Mouse (Mus musculus): ENCODE results near the gene Dedd. TPM values are rescaled to one million over a fixed set of nuclear protein-coding genes. Genes with fewer than 3 reads are reported as not detected.

Gene Dedd
- total and polyA plus RNA-seq, 2 experiments: 14.7 to 28.3 TPM

- no peak for TF ChIP-seq CTCF (IDR thresholded peaks at IDR 0.05; ENCODE audit: low read depth, low read length)
- TF ChIP-seq POLR2A (IDR thresholded peaks at IDR 0.05; ENCODE audit: extremely low read depth, insufficient read depth, low read length): no peak
- WGBS: under 1% methylated on average over 14 of the region's 14 CpGs
- H3K4me3 ChIP-seq (ENCODE audit: insufficient read depth, low read depth, low read length): peak overlapping the region; percentile 89
- H3K27ac ChIP-seq (replicated peaks; ENCODE audit: insufficient read depth, low read depth, low read length): peak overlapping the region; percentile 67
- H3K4me1 ChIP-seq (ENCODE audit: control insufficient read depth, insufficient read depth, low read length): peaks cover 33% of the 10 kb centered on the region
- peak overlapping the region; percentile 91 for H3K9ac ChIP-seq (ENCODE audit: low read depth, low read length)
- DNase-seq (ENCODE audit: extremely low read depth, low read depth, low spot score): no peak
- peaks cover 9% of the 10 kb centered on the region; the same call in 1 of the 2 replicates for H3K36me3 ChIP-seq (ENCODE audit: control insufficient read depth, insufficient read depth, low read length)
- peaks cover 30% of the 10 kb centered on the region; the same call in 1 of the 2 replicates for H3K79me2 ChIP-seq (ENCODE audit: control insufficient read depth, insufficient read depth, low read length)
- no peaks in the 10 kb centered on the region for H3K27me3 ChIP-seq (ENCODE audit: control insufficient read depth, insufficient read depth, low read length)
Observed at GRCm38 (mm10) chr1:171346095-171346450, 17.1 kb downstream of the Dedd start.

GRCm38 (mm10) chr1:171348665-171349064 lies 19.7 kb downstream of the Dedd start:
- H3K79me2 ChIP-seq (ENCODE audit: control insufficient read depth, insufficient read depth, low read length): peaks cover 39% of the 10 kb centered on the region; the same call in 1 of the 2 replicates
- H3K4me3 ChIP-seq (ENCODE audit: insufficient read depth, low read depth, low read length): no peak overlapping the region
- H3K36me3 ChIP-seq (ENCODE audit: control insufficient read depth, insufficient read depth, low read length): no peaks in the 10 kb centered on the region
- peaks cover 20% of the 10 kb centered on the region for H3K4me1 ChIP-seq (ENCODE audit: control insufficient read depth, insufficient read depth, low read length)
- no peak overlapping the region for H3K27ac ChIP-seq (replicated peaks; ENCODE audit: insufficient read depth, low read depth, low read length)
- peak; percentile 50 for DNase-seq (ENCODE audit: extremely low read depth, low read depth, low spot score)
- 47% methylated on average over 3 of the region's 3 CpGs for WGBS
- H3K9ac ChIP-seq (ENCODE audit: low read depth, low read length): no peak overlapping the region
- no peak for TF ChIP-seq POLR2A (IDR thresholded peaks at IDR 0.05; ENCODE audit: extremely low read depth, insufficient read depth, low read length)
- no peak for TF ChIP-seq CTCF (IDR thresholded peaks at IDR 0.05; ENCODE audit: low read depth, low read length)
- no peaks in the 10 kb centered on the region for H3K27me3 ChIP-seq (ENCODE audit: control insufficient read depth, insufficient read depth, low read length)

- 62% methylated on average over 2 of the region's 2 CpGs for WGBS
- Histone ChIP-seq H3K36me3 (ENCODE audit: control insufficient read depth, insufficient read depth, low read length) (no peaks in the 10 kb centered on the region; the same call in 1 of the 2 replicates), H3K4me1 (ENCODE audit: control insufficient read depth, insufficient read depth, low read length) (peaks cover 17% of the 10 kb centered on the region), H3K27me3 (ENCODE audit: control insufficient read depth, insufficient read depth, low read length) (no peaks in the 10 kb centered on the region), H3K27ac (replicated peaks; ENCODE audit: insufficient read depth, low read depth, low read length) (no peak overlapping the region), H3K4me3 (ENCODE audit: insufficient read depth, low read depth, low read length) (no peak overlapping the region), H3K9ac (ENCODE audit: low read depth, low read length) (no peak overlapping the region), H3K79me2 (ENCODE audit: control insufficient read depth, insufficient read depth, low read length) (peaks cover 40% of the 10 kb centered on the region; the same call in 1 of the 2 replicates)
- no peak for DNase-seq (ENCODE audit: extremely low read depth, low read depth, low spot score)
- no peak for TF ChIP-seq POLR2A (IDR thresholded peaks at IDR 0.05; ENCODE audit: extremely low read depth, insufficient read depth, low read length)
- TF ChIP-seq CTCF (IDR thresholded peaks at IDR 0.05; ENCODE audit: low read depth, low read length): no peak
Observed at GRCm38 (mm10) chr1:171349210-171349609, 20.3 kb downstream of the Dedd start.

GRCm38 (mm10) chr1:171355812-171356340 lies 26.9 kb downstream of the Dedd start:
- H3K4me3 ChIP-seq (ENCODE audit: insufficient read depth, low read depth, low read length): no peak overlapping the region
- H3K36me3 ChIP-seq (ENCODE audit: control insufficient read depth, insufficient read depth, low read length): peaks cover 17% of the 10 kb centered on the region; the same call in 1 of the 2 replicates
- peaks cover 4% of the 10 kb centered on the region; the same call in 1 of the 2 replicates for H3K4me1 ChIP-seq (ENCODE audit: control insufficient read depth, insufficient read depth, low read length)
- TF ChIP-seq CTCF (IDR thresholded peaks at IDR 0.05; ENCODE audit: low read depth, low read length): peak; percentile 76
- no peak for TF ChIP-seq POLR2A (IDR thresholded peaks at IDR 0.05; ENCODE audit: extremely low read depth, insufficient read depth, low read length)
- DNase-seq (ENCODE audit: extremely low read depth, low read depth, low spot score): no peak
- no peaks in the 10 kb centered on the region for H3K27me3 ChIP-seq (ENCODE audit: control insufficient read depth, insufficient read depth, low read length)
- H3K27ac ChIP-seq (replicated peaks; ENCODE audit: insufficient read depth, low read depth, low read length): no peak overlapping the region
- WGBS: 81% methylated on average over 5 of the region's 5 CpGs
- H3K9ac ChIP-seq (ENCODE audit: low read depth, low read length): no peak overlapping the region
- H3K79me2 ChIP-seq (ENCODE audit: control insufficient read depth, insufficient read depth, low read length): peaks cover 11% of the 10 kb centered on the region; the same call in 1 of the 2 replicates

- DNase-seq (ENCODE audit: extremely low read depth, low read depth, low spot score): no peak
- 98% methylated on average over 2 of the region's 2 CpGs for WGBS
- Histone ChIP-seq H3K27me3 (ENCODE audit: control insufficient read depth, insufficient read depth, low read length) (no peaks in the 10 kb centered on the region), H3K4me1 (ENCODE audit: control insufficient read depth, insufficient read depth, low read length) (peaks cover under 1% of the 10 kb centered on the region; the same call in 1 of the 2 replicates), H3K79me2 (ENCODE audit: control insufficient read depth, insufficient read depth, low read length) (peaks cover 8% of the 10 kb centered on the region; the same call in 1 of the 2 replicates), H3K9ac (ENCODE audit: low read depth, low read length) (no peak overlapping the region), H3K4me3 (ENCODE audit: insufficient read depth, low read depth, low read length) (no peak overlapping the region), H3K27ac (replicated peaks; ENCODE audit: insufficient read depth, low read depth, low read length) (no peak overlapping the region), H3K36me3 (ENCODE audit: control insufficient read depth, insufficient read depth, low read length) (peaks cover 17% of the 10 kb centered on the region; the same call in 1 of the 2 replicates)
- TF ChIP-seq POLR2A (IDR thresholded peaks at IDR 0.05; ENCODE audit: extremely low read depth, insufficient read depth, low read length) (no peak), CTCF (IDR thresholded peaks at IDR 0.05; ENCODE audit: low read depth, low read length) (no peak)
Observed at GRCm38 (mm10) chr1:171356814-171357213, 27.9 kb downstream of the Dedd start.

GRCm38 (mm10) chr1:171358421-171358820 lies 29.5 kb downstream of the Dedd start:
- no peak overlapping the region for H3K4me3 ChIP-seq (ENCODE audit: insufficient read depth, low read depth, low read length)
- no peak overlapping the region for H3K27ac ChIP-seq (replicated peaks; ENCODE audit: insufficient read depth, low read depth, low read length)
- H3K27me3 ChIP-seq (ENCODE audit: control insufficient read depth, insufficient read depth, low read length): no peaks in the 10 kb centered on the region
- H3K79me2 ChIP-seq (ENCODE audit: control insufficient read depth, insufficient read depth, low read length): 0 out of 2 replicates have a peak, but pooled peaks cover 2% of the 10 kb centered on the region
- DNase-seq (ENCODE audit: extremely low read depth, low read depth, low spot score): no peak
- 77% methylated on average over 4 of the region's 4 CpGs for WGBS
- no peaks in the 10 kb centered on the region for H3K4me1 ChIP-seq (ENCODE audit: control insufficient read depth, insufficient read depth, low read length)
- no peak overlapping the region for H3K9ac ChIP-seq (ENCODE audit: low read depth, low read length)
- TF ChIP-seq POLR2A (IDR thresholded peaks at IDR 0.05; ENCODE audit: extremely low read depth, insufficient read depth, low read length): no peak
- no peak for TF ChIP-seq CTCF (IDR thresholded peaks at IDR 0.05; ENCODE audit: low read depth, low read length)
- peaks cover 17% of the 10 kb centered on the region; the same call in 1 of the 2 replicates for H3K36me3 ChIP-seq (ENCODE audit: control insufficient read depth, insufficient read depth, low read length)
